Mouse (Mus musculus) bone marrow macrophage, adult 2 months (primary cell): ENCODE measurements around the gene Vamp1.
"Not testable (repeated sequence)": the region's sequence is repeated elsewhere in the genome, so short reads cannot be mapped to it uniquely, and the experiment has no call there.

Source experiments
- CTCF ChIP-seq: IDR thresholded peaks from 2 replicates; pipeline ENCODE4 v1.5.1; 2012; ENCODE audit warnings: low read depth, mild to moderate bottlenecking, low read length, moderate library complexity
- POLR2A ChIP-seq: IDR thresholded peaks from 2 replicates; pipeline ENCODE4 v1.6.1; 2012; ENCODE audit warnings: mild to moderate bottlenecking, low read depth, low read length, borderline replicate concordance

DNA sequence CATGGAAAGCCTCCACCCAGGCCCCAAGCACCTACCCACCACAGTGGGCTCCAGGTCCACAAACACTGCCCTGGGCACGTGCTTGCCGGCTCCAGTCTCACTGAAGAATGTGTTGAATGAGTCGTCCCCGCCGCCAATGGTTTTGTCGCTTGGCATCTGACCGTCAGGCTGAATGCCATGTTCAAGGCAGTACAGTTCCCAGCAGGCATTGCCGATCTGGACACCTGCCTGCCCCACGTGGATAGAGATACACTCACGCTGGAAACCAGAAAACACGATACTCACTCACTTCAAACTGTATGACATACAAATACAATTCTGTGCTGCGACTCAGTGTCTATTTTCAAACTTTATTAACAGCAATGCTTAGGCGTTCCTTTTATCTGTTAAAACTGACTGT, 67.4 kb downstream of the Vamp1 start:
- not testable (repeated sequence) for TF ChIP-seq CTCF, POLR2A
